Mouse (Mus musculus) frontal cortex, postnatal 10 days (tissue): ENCODE data around the gene Ces1f.

Experiments
- DNase-seq, 2 experiments: peaks; one replicate each; pipeline ENCODE4 v3.0.0; 2022; ENCODE audit warnings: low spot score in 2 of 2, mixed read lengths in 1 of 2

The Ces1f gene

GRCm38 (mm10) chr8:93211091-93211490, 68.5 kb downstream of the Ces1f start:
- no peak for DNase-seq
